Mouse (Mus musculus) layer of hippocampus, postnatal 25 days (tissue): ENCODE results near the gene Nphp3. TPM values are rescaled to one million over a fixed set of nuclear protein-coding genes. Genes with fewer than 3 reads are reported as not detected.
A peak's percentile ranks its signal among the peaks of the same experiment; 100 is the strongest.

Experiments
- DNase-seq, 2 experiments: peaks; one replicate each; pipeline ENCODE4 v3.0.0; 2022; ENCODE audit warnings: mixed read lengths in 2 of 2, low spot score in 1 of 2; ENCODE audit errors: extremely low spot score in 1 of 2
- total RNA-seq, 2 experiments: library from RNA; stranded (reverse); gene quantifications; 2 replicates each; pipeline ENCODE4 v1.2.3; 2021

Gene Nphp3
- total RNA-seq, 2 experiments from 2014 or later: 5.5 to 8.9 TPM

DNA sequence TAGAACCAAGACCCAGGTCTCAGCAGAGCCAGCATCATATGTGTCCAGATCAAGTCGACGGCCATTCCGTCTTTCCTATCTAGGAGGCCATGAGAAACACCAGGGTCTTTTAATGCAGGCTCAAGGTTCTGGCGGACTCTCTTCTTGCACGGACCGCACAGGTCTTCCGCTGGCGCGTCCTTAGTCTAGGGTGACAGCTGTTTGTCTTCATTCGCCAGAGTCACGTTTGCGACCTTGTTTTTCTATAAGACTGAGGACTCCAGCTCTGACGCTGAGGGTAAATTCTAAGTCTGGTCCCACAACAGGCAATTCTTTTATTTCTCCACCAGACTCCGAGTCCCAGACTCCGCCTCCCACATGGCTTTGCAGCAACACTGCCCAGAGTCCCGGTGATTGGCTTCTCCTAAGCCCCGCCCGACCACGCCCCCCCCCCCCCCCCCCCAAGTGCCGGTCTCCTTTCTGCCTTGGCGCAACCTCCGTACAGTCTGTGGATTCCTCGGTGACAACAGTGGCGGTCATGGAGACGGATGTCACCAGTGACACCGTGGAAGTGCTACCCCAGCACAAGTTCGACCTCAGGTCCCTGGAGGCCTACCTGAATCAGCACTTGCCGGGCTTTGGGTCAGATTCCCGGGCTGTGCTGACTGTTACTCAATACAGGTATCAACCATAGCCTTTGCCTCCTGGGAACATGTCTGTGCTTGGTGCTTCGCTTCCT, 61.1 kb downstream of the Nphp3 start, which contains the start of gene Acad11:
Gene Acad11, plus strand, starts transcription at position 134 of the 718 bp plus-strand sequence.
- DNase-seq: peak; percentile 81 to 86

DNA sequence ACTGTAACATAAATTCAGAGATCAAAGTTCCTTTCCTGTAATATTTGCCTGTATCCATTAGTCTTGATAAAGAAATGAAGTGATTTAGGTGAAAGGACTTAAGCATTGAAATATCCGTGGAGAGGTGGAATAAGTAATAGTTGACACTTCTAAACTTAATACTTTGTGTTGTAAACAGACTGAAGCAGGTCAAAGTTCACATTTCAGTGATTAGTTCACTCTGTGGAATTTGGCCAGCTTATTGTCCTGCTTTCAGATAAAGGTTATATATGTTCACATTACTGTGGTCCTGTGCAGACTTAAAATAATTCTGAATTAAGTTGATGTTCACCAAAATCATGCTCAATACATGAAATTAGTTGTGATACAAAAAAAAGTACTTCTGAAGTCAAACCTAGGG, 62.2 kb downstream of the Nphp3 start:
- DNase-seq: no peak

DNA sequence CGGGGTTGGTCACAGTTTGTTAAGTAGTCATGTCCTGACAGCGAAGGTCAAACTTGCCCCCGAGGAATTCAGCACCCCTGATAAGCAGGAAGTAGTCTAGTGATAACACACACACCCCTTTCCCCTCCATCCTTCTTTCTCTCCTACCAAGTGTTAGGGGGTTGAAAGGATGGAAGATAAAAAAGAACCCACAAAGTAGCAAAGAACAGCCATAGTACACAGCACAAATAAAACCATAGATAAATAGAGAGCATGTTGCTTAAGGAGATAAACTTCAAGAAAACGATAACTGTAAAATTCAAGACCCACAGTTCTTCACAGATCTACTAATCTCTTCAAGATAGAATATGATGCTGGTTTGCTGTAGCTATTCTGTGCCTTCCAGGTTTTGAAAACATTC, 67.9 kb downstream of the Nphp3 start:
- DNase-seq: no peak

DNA sequence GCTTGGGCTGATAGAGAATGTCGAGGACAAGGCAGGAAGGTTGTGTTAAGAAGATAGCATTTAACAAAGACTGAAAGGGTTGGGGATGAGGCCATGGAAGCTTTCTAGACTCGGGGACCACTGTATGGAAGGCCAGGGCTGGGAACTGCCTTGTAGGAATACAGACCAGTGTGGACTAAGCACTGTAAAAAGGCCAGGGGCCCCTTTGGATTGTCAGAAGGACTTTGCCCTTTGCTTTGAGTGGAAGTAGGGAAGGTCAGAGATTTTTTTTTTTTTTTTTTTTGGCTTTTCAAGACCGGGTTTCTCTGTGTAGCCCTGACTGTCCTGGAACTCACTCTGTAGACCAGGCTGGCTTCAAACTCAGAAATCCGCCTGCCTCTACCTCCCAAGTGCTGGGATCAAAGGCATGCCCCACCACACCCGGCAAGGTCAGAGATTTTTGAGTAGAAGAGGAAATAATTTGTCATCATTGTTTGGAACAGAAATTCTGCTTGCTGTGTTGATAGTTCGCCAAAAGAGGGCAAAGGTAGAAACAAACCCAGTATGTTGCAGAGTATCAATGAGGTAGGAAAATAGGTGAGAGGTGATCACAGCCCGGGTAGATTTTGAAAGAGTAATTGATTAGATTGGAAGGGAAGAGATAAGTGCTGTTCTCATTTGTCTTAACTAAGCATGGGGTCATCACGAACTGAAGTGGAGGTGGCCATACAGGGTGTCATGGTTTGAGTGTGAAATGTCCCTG, 68.7 kb downstream of the Nphp3 start:
- no peak for DNase-seq

DNA sequence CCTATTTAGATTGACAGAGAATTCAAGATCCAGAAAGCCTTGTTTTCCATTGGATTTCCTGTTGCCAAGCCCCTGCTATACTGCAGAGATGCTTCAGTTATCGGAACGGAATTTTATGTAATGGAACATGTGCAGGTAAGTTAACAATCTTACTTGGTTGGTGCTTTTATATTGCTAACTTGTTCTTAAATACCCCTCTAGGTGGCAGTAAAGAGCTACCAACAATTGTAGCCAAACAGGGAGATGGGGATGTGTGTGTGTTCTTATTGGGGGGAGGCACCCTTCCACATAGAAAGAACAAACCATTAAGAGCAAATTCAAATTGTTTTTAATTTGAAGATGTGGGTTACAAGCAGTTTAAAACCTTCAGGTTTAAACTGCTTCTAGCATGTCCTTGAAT, 73.5 kb downstream of the Nphp3 start:
- DNase-seq: no peak

DNA sequence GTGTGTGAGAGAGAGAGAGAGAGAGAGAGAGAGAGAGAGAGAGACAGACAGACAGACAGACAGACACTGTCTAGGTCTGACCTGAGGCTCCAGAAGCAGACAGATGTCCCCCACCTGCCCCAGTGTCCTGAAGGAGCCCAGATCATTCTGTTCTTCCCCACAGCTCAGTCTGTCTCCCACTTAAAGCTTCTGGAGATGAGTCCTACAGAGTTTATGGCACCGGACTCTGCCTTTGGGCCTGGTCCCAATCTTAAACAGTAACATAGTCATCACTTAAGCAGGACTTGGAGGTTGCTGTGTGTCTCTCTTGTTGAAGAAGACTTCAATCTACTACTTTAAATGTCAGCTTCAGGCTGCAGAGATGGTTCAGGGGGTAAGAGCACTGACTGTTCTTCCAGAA, 76.4 kb downstream of the Nphp3 start:
- DNase-seq: no peak

DNA sequence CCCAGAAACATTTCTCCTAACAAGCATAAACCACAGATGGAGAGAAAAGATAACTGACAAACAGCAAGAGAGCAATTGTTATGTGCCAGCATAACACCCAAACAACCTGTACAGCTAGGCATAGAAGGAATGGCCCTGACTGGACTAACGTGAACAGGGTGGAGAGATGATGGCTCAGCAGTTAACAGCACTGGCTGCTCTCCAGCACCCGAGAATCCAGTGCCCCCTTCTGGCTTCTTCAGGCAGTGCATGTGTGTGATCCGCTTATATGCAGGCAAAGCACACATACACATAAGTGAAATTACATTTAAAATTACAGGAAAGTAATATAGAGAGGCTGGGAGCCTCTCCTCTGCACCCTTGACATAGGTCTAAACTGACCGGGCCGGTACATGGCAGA, 77.0 kb downstream of the Nphp3 start:
- peak; percentile 29 to 58 for DNase-seq

DNA sequence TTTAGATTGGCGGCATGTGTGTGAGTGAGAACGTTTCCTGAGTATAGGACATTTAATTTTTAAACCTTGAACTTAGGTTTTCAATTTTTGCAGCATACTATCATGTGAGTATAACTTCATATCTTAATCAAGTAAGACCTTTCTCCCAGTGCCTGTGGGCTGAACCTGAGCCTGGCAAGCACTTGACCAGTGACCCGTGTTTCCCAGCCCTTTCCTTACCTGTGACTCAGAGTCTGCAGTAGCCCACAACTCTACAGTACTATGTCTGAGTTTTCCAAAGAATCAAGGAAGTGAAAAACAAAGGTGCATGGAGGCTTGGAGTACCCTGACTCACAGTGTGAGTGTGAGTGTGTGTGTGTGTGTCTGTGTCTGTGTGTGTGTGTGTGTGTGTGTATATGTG, 77.7 kb downstream of the Nphp3 start:
- DNase-seq: no peak

DNA sequence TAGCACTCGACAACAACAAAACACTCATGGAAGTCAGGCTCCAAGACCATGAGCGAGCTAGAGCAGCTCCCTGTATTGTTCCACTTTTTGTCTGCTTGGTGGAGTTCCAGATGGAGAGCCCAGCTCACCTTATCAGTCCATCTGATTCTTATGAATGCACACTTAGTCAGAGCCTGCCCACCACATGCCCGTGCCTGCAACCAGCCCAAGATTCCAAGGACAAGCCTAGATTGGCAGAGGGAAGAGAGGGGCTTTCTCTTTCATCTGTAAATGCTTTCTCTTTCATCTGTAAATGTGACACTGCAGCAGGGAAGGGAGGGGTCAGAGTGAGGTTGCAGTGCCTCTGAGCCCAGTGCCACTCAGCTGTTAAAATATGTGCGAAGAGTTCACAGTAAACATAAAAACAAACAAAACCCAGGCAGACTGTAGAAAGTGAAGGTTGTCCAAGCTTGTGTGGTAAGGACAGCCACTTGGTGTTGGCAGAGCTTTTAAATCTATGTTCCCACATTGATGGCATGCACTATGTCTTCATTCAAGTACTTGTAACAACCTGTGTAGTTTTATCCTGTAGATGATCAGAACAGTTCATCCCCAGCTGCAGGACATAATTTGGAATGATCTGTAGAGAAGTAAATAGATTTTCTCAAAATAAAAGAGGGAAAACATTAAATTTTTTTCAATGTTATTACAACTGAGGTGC, 83.5 kb downstream of the Nphp3 start:
- DNase-seq: no peak

DNA sequence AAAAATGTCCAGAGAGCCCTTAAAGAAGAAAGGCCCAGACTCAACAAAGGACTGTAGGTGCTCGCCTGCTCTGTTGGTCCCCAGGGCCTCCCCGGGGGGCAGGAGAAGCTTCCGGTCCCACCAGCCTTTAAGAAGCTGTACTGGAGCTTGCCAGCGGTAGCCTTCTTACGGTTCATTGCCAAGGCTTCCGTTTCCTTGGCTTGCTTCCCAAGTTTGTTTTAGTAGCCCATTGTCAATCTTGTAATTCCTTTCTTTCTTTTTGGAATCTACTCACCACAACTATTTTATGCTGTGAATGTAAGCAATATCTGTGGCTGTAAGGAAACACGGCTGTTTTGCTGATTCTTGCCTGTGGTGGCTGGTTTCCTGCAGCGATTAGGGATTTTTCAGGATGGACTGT, 86.2 kb downstream of the Nphp3 start:
- DNase-seq: no peak

DNA sequence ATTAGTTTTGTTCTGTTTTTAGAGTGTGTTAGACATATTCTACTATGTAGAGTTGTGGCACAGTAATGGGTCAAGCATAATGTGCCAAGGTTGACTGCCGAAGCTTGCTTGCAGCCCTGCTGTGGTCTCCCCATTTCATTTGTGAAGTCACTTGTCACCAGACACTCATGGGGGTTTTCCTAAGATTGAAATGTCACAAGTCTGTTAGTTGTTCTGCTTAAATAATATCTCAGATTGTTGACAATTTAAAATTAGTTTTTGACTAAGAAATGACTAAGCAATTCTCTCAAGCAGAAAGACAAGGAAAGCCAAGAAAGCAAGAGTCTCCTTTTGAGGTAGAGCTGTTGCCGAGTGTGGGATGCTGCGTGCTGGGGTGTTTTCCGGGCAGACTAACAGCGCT, 90.6 kb downstream of the Nphp3 start:
- no peak for DNase-seq

Other genes starting within 250 kb of the Nphp3 start
- 10 to 100 TPM; 34.7 to 44.2 TPM for gene Tmem108, start 240.7 kb upstream of the Nphp3 start, total RNA-seq
- not detected for gene Gm28305, start 38.1 kb downstream of the Nphp3 start, total RNA-seq
- gene Uba5, start 60.6 kb downstream of the Nphp3 start, total RNA-seq: 10 to 100 TPM; 41.1 to 41.3 TPM
- 10 to 100 TPM; 22.1 to 24.3 TPM for gene Acad11, start 60.8 kb downstream of the Nphp3 start, total RNA-seq
- under 1 TPM in 1 of 2 experiments, not detected in 1; 0.25 TPM for gene Ackr4, start 124.4 kb downstream of the Nphp3 start, total RNA-seq